Comparison of ENCODE assay signal across 10 mouse cellular contexts in the genomic region with DNA sequence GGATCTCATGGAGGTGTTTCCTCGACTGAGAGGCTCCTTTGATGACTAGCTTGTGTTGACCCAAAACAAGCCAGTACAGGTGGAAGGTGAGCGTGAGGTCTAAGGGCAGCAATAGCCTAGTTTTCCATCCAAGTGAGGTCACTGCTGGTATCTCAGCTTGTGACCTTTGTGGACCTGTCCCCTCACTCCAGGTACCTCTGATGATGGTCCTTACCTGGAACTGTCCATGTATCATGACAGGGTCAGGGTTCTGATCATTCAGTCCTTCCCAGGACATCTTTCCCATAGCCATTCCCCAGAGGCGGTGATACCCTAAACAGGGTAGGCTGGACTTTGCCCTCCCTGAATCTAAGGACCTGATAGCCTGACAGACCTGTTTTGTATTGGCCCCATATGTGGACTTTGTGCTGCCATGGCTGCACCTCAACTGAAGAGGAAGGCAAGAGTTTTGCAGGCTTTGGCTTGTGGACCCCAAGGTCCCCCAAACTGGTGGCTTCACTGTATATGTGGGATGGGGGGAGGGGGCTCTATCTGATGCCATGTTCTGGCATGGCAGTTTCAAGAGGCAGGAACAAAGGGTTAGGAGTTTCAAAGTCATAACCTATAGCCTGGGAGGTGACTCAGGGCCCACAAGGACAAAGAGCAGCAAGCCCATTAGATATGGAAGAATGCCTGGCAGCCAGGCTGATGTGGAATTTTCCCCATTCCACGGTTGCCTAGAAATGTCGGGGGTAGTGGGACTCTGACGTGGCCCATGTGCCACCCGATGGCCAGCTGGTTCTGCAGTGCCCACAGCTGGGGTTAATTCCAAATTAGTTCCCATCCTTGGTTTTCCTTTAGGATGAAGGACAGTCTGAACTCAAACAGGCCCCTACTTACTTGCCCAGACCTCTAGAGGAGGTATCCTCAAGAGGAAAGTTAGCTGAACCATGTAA. TPM values are rescaled to one million over a fixed set of nuclear protein-coding genes. Genes with fewer than 3 reads are reported as not detected.
DNase-seq lines count a peak whose midpoint lies in the region; ATAC-seq and TF ChIP-seq lines count a peak whose summit lies in the region.
"Had no signal": no experiment of that assay in that cellular context is flagged by ENCODE, and none has a peak within 500 bp of the region (broad histone marks: within the 10 kb centered on the region; RNA-seq: fewer than 3 reads in every experiment).

No protein-coding gene starts in this region.

- no peak overlapping the region for H3ac ChIP-seq in myocyte (ENCODE audit: control insufficient read depth, insufficient read length)

- no peak for ATAC-seq in heart, embryonic 13.5 days (ENCODE audit: extremely low read depth, insufficient number of reproducible peaks, low FRiP score, low TSS enrichment)
- no peak for ATAC-seq in frontal cortex, adult (ENCODE audit: low TSS enrichment)

- peaks cover 27% of the 10 kb centered on the region for H3K4me1 ChIP-seq in heart, embryonic 13.5 days
- peaks cover 34% of the 10 kb centered on the region for H3K4me1 ChIP-seq in embryonic facial prominence, embryonic 10.5 days

- H3K9ac ChIP-seq in heart, embryonic 13.5 days, result no peak overlapping the region

- H3K4me2 ChIP-seq in heart, embryonic 13.5 days, result peak overlapping the region; percentile 81
- H3K4me2 ChIP-seq in myocyte (ENCODE audit: low read depth), result no peak overlapping the region

- no peak overlapping the region for H3K27ac ChIP-seq in heart, embryonic 13.5 days (replicated peaks)
- H3K27ac ChIP-seq in embryonic facial prominence, embryonic 10.5 days (replicated peaks), result no peak overlapping the region

- H3K27me3 ChIP-seq in heart, embryonic 13.5 days (replicated peaks), result peaks cover 25% of the 10 kb centered on the region
- H3K27me3 ChIP-seq in embryonic facial prominence, embryonic 10.5 days (replicated peaks; ENCODE audit: low read depth, poor library complexity, severe bottlenecking), result peaks cover 26% of the 10 kb centered on the region
- no peaks in the 10 kb centered on the region for H3K27me3 ChIP-seq in myocyte (ENCODE audit: control insufficient read depth, insufficient read depth, insufficient read length)

- H3K4me3 ChIP-seq in heart, embryonic 13.5 days, result no peak overlapping the region
- peak overlapping the region; percentile 58; the same call in 1 of the 2 replicates for H3K4me3 ChIP-seq in embryonic facial prominence, embryonic 10.5 days
- H3K4me3 ChIP-seq in myocyte, result no peak overlapping the region

- peaks cover 39% of the 10 kb centered on the region for H3K36me3 ChIP-seq in heart, embryonic 13.5 days
- H3K36me3 ChIP-seq in embryonic facial prominence, embryonic 10.5 days (replicated peaks), result peaks cover 42% of the 10 kb centered on the region
- peaks cover 20% of the 10 kb centered on the region for H3K36me3 ChIP-seq in myocyte (ENCODE audit: control insufficient read depth, insufficient read depth)

- TF ChIP-seq POLR2A in myocyte (IDR thresholded peaks at IDR 0.05; ENCODE audit: insufficient read length, low read depth), result no peak

- no peaks in the 10 kb centered on the region for H3K9me3 ChIP-seq in heart, embryonic 13.5 days
- no peaks in the 10 kb centered on the region for H3K9me3 ChIP-seq in embryonic facial prominence, embryonic 10.5 days

- no peaks in the 10 kb centered on the region for H3K79me2 ChIP-seq in myocyte (ENCODE audit: control insufficient read depth, insufficient read depth)

- 67% methylated on average over 7 of the region's 7 CpGs for WGBS in heart, embryonic 13.5 days
- 67% methylated on average over 7 of the region's 7 CpGs for WGBS in embryonic facial prominence, embryonic 10.5 days

- no peak for DNase-seq in heart, adult 11 months
- no peak for DNase-seq in embryonic facial prominence, embryonic 10.5 days (ENCODE audit: low spot score)
- peak; percentile 70 for DNase-seq in kidney, adult 9 months
- no peak for DNase-seq in layer of hippocampus, postnatal 14 days (ENCODE audit: low spot score in 2 of 2)
- DNase-seq in heart, postnatal 4 days, result no peak

TF ChIP-seq in myocyte, 11 proteins besides CTCF, POLR2A, EP300 and RAD21:
- peak; percentile 51 for TF ChIP-seq POLR2AphosphoS2 (IDR thresholded peaks at IDR 0.05; ENCODE audit: insufficient read length, low read depth)
- no peak for TF ChIP-seq MAX (IDR thresholded peaks at IDR 0.05; ENCODE audit: low read depth)

RNA-seq across cellular contexts. Expression of a gene that starts 0.9 kb away (rescaled TPM):
- polyA plus RNA-seq in heart, embryonic 13.5 days (2015; fragmentation: Nextera tagmentation; extraction: Ambion mirVana), result 0.17 and 0.52 TPM in 2 replicates
- 0.55 and 0.58 TPM in 2 replicates for polyA plus RNA-seq in embryonic facial prominence, embryonic 10.5 days (2016; fragmentation: Nextera tagmentation; extraction: Ambion mirVana)
- polyA plus RNA-seq in myocyte (2012; fragmentation: generic; extraction: Trizol), result not detected
- 10 to 100 TPM; 20.4 to 23.0 TPM for total RNA-seq in layer of hippocampus, postnatal 14 days (2021)
- total RNA-seq in heart, postnatal 4 days (2021), result under 1 TPM; 0.14 to 0.23 TPM

RNA-seq across cellular contexts. Expression of a gene that starts 6.0 kb away (rescaled TPM):
- 0.20 TPM in 1 of 2 replicates, not detected in the other for polyA plus RNA-seq in heart, embryonic 13.5 days (2015; fragmentation: Nextera tagmentation; extraction: Ambion mirVana)
- 0.37 and 0.52 TPM in 2 replicates for polyA plus RNA-seq in embryonic facial prominence, embryonic 10.5 days (2016; fragmentation: Nextera tagmentation; extraction: Ambion mirVana)
- 0.14 TPM for polyA plus RNA-seq in myocyte (2012; fragmentation: generic; extraction: Trizol)
- total RNA-seq in layer of hippocampus, postnatal 14 days (2021), result not detected
- not detected for total RNA-seq in heart, postnatal 4 days (2021)
- total RNA-seq: megakaryocyte progenitor cell, adult 5-6 weeks had no signal
- polyA plus RNA-seq: spleen, adult 2 months had no signal

RNA-seq across cellular contexts. Expression of a gene that starts 18.8 kb away (rescaled TPM):
- 46.6 and 52.2 TPM in 2 replicates for polyA plus RNA-seq in heart, embryonic 13.5 days (2015; fragmentation: Nextera tagmentation; extraction: Ambion mirVana)
- polyA plus RNA-seq in embryonic facial prominence, embryonic 10.5 days (2016; fragmentation: Nextera tagmentation; extraction: Ambion mirVana), result 108 and 119 TPM in 2 replicates
- 104 TPM for polyA plus RNA-seq in myocyte (2012; fragmentation: generic; extraction: Trizol)
- 10 to 100 TPM; 39.6 to 40.9 TPM for total RNA-seq in layer of hippocampus, postnatal 14 days (2021)
- total RNA-seq in heart, postnatal 4 days (2021), result 10 to 100 TPM; 41.0 to 42.0 TPM

RNA-seq across cellular contexts. Expression of a gene that starts 48.7 kb away (rescaled TPM):
- polyA plus RNA-seq in heart, embryonic 13.5 days (2015; fragmentation: Nextera tagmentation; extraction: Ambion mirVana), result 0.05 TPM in 1 of 2 replicates, not detected in the other
- 0.29 TPM in 1 of 2 replicates, not detected in the other for polyA plus RNA-seq in embryonic facial prominence, embryonic 10.5 days (2016; fragmentation: Nextera tagmentation; extraction: Ambion mirVana)
- not detected for polyA plus RNA-seq in myocyte (2012; fragmentation: generic; extraction: Trizol)
- under 1 TPM in 1 of 2 experiments, not detected in 1; 0.55 TPM for total RNA-seq in layer of hippocampus, postnatal 14 days (2021)
- not detected for total RNA-seq in heart, postnatal 4 days (2021)
- total RNA-seq: megakaryocyte progenitor cell, adult 5-6 weeks had no signal

RNA-seq across cellular contexts. Expression of a gene that starts 50.6 kb away (rescaled TPM):
- 67.8 and 69.2 TPM in 2 replicates for polyA plus RNA-seq in heart, embryonic 13.5 days (2015; fragmentation: Nextera tagmentation; extraction: Ambion mirVana)
- polyA plus RNA-seq in embryonic facial prominence, embryonic 10.5 days (2016; fragmentation: Nextera tagmentation; extraction: Ambion mirVana), result 23.7 and 23.9 TPM in 2 replicates
- polyA plus RNA-seq in myocyte (2012; fragmentation: generic; extraction: Trizol), result 16.4 TPM
- 10 to 100 TPM; 17.6 to 20.3 TPM for total RNA-seq in layer of hippocampus, postnatal 14 days (2021)
- 10 to 100 TPM; 38.8 to 40.6 TPM for total RNA-seq in heart, postnatal 4 days (2021)
